Mouse (Mus musculus): ENCODE measurements around the gene Sirt2.

Gene Sirt2

DNA sequence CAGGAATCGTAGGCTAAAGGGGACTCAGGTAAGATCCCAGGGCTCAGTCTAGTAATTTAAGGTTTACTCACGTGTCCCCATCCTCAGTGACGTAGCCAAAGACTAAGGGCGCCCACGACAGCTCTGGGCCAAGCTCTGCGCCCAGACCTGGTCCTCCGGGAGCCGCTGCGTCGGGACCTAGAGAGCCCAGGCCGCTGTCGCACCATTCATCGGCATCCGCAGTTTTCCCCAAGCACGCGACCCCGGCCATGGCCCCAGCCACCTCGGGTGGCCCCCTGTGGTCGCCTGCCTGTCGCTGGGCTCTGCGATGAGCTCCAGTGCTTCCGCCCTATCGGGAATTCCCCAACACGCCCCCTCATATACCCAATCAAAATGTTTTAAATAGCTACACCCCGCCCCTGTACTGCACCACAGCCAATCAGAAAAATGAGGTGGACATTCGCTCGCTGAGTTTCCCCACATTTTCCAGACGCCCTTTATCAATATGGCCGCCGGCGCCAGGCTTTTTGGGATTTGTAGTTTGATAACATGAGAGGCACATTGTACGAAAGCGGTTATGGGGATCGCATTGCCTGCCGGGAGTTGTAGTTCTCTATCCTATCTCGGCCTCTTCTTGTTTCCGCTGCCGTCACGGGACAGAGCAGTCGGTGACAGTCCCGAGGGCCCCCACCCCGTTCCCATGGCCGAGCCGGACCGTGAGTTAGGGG is at the start of gene Sirt2:
TSS of gene Sirt2 (plus strand) at position 563 of the 707 bp plus-strand sequence.
- peak; percentile 96 to 98 for DNase-seq (ENCODE audit: low read depth in 2 of 2, low spot score in 2 of 2)

DNA sequence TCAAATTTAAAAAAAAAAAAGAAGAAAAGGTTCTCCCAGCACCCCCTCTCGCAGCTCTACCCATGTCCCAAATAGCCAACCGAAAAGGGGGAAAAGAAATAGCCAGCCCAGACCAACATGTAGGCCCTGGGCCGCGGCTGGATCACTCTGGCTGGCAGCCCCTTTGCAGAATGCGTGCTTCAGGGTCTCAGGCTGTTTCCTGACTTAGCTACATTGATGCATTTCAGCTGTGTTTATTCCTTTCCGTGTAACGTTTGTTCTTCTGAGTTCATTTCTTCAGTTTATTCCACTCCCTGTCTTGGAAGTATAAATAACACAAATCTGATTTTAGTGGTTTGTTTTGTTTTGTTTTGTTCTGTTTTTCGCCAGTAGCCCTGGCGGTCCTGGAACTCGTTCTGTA is 48.8 kb upstream of the Sirt2 start:
- DNase-seq (ENCODE audit: low read depth in 2 of 2, low spot score in 2 of 2) = no peak

DNA sequence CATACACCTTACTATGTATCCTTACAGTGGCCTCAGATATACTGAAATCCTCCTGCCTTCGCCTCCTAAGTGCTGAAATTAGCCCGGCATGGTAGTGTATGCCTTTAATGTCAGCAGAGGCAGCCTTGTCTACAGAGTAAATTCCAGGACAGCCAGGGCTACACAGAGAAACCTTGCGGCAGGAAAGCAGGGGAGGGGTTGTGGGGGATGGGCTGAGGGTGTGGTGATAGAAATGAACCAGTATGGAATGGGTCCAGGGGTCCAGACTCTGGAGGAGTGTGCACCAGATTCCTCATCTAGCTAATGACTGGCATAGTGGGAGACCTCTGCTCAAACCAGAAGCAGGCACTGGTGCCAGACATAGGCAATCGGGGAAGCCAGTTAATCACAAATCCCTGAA is 47.4 kb upstream of the Sirt2 start:
- DNase-seq (ENCODE audit: low read depth in 2 of 2, low spot score in 2 of 2) = no peak

DNA sequence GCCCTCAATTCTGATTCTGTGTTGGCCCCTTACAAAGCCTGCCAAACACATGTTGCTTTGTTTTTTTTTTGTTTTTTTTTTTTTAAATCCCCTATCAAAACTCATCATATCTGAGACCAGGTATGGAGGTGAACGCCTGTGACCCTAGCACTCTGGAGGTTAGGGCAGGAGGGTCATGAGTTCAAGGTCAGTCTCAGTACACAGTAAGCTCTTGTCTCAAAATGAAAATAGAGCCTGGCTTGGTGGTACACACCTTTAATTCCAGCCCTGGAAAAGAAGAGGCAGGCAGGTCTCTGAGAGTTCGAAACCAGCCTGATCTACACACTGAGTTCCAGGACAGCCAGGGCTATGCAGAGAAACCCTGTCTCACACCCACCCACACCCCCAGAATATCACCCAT is 46.9 kb upstream of the Sirt2 start:
- no peak for DNase-seq (ENCODE audit: low read depth in 2 of 2, low spot score in 2 of 2)

DNA sequence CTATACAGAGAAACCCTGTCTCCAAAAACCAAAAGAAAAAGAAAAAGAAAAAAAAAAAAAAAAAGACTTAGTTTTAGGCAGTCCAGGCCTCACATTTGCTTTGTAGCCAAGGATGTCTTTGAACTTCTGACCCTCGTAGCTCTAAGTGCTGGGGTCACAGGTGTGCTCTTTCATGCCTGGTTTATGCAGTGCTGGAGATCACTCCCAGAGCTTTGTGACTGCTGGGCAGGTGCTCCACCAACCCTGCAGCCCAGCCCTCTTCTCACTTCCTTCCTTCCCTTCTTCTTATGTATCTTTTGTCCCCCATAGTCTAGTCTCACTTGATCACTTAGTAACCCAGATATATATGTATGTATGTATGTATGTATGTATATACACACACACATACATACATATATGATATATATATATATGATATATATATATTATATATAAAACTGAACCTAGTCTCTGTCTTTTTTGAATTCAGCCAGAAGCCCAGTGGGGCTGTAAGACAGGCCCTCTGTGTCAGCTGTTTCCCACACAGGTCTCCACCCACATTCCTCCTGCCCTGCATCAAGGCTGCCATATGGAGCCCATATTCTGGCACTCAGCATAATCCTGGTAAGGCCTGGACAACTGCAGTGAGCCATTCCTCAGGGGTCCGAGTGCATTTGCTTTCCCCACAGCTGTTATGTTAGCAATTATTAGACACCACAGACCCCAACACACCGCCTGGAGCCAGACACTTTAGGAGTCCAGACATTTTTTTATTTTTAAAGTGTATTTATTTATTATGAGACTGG is 45.6 kb upstream of the Sirt2 start:
- DNase-seq (ENCODE audit: low read depth in 2 of 2, low spot score in 2 of 2) = no peak

DNA sequence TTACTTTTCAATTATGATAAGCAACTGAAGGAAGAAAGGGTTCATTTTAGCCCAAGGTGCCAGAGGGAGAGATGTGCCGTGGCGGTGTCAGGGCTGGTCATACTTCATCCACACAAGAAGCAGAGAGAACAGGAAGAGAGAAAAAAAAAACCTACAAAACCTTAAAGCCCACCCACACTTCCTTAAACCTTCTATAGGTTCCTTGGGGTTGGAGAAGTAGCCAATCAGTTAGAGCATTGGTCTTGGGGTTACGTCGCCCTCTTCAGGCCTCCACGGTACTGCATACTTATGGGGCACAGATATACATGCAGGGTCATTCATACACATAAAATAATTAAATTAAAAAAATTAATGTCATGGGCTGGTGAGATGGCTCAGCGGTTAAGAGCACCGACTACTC is 44.5 kb upstream of the Sirt2 start:
- no peak for DNase-seq (ENCODE audit: low read depth in 2 of 2, low spot score in 2 of 2)

DNA sequence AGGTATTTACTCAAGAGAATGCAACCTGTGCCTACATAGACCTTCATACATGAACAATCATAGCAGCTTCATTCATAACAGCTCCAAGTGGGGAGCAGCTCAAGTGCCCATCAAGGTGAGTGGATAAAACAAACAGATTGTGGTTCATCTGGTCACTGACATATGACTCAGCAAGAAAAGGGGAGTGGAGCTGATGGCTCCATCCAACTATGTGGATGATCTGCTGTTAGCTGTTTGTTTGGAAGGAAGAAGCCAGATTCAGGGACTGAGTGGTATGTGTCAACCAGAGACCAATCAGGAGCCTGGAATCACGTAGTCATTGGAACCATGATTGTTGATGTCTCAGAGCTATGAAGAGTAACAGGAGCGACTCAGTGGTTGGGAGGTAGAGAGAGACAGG is 41.9 kb upstream of the Sirt2 start:
- no peak for DNase-seq (ENCODE audit: low read depth in 2 of 2, low spot score in 2 of 2)

DNA sequence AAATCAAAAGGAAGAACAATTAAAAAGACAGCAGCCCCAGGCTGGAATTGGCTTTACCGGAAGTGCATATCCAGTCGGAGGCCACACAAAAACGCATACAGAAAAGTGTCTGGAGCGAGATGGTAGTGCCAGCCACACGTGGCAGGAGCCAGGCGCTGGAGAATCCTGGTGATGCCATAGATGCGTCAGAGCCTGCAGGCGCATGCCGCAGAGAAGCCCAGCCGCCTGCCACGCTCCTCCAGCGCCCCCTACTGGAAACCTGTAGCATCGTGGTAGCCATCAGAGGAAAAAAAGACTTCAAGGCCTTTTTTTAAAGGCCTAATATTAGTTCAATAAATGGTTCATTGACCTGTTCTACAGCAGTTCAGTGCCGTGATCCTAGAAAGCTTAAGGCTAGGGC is 39.9 kb upstream of the Sirt2 start:
- peak; percentile 75 to 79 for DNase-seq (ENCODE audit: low read depth in 2 of 2, low spot score in 2 of 2)

DNA sequence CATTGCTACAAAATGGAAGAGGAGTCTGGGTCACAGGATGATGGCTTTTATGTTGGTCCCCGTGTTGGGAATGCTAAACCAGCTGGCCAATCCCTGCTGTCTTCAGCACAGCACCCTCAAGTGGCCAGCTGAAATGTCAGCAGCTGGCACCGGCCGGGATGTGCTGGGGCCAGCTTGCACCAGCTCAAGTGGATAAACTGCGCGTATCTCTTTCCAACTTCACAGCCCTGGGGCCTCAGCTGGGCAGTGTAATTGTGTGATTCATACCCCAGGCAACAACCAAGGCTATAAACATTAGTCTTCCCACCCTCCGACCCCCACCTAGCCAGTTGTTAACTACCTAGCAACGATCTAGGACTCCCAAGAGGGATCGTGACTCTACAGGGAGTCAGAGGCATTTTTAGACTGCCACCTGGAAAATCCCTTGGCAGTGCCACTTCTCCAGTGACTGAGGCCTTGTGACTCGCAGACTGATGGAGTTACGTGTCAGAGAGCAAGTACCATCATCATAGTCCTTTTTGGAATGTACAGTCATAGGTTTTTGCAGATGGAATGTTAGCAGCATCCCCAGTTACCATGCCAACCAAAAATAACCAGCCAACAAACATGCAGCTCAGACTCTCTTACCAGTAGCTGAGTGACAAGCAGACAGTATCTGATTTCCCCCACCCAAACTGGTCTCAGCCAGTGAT is 38.7 kb upstream of the Sirt2 start:
- no peak for DNase-seq (ENCODE audit: low read depth in 2 of 2, low spot score in 2 of 2)

DNA sequence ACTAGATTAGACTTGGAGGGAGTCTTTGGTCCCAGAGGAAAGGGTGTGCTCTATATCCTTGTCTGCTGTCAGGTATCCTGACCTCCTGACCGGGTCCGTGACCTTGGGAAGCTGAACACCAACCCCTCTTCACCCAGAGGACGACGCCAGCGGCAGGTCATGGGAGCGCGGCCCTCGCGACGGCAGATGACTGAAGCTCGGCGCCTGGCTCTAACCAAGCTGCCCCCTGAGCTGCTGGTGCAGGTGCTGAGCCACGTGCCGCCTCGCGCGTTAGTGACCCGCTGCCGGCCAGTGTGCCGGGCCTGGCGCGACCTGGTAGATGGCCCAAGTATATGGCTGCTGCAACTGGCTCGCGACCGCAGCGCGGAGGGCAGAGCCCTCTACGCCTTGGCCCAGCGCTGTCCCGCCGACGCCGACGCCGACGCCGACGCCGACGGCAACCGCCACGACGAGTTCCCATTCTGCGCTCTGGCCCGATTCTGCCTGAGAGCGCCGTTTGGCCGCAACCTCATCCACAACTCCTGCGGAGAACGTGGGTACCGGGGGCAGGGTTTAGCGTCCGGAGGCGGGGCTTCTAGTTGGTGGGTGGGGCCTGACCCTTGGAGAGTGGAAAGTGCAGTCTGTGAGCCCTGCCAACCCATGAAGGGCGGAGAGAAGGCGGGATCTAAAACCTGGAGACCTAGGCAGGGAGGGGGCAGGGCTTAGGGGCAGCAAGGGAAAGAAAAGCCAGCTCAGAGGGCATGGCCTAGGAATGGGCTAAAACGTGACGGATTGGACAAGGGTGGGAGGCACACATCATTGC is 34.0 kb upstream of the Sirt2 start:
- peak; percentile 25 to 55 for DNase-seq (ENCODE audit: low read depth in 2 of 2, low spot score in 2 of 2)

DNA sequence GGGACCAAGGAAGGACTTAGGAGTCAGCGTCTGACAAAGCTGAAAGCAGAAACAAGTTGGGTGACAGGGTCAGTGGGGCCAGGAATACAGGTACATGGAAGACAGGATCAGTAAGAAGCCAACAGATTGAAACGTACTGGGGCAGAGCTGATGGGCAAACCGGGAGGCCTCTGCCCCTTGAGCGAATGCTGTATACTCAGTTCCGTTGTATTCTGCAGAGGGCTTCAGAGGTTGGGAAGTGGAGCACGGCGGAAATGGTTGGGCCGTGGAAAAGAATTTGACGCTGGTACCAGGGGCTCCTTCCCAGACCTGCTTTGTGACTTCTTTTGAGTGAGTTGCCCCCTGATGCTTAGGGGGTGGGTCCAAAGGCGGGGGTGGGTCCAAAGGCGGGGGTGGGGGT is 33.3 kb upstream of the Sirt2 start:
- no peak for DNase-seq (ENCODE audit: low read depth in 2 of 2, low spot score in 2 of 2)

DNA sequence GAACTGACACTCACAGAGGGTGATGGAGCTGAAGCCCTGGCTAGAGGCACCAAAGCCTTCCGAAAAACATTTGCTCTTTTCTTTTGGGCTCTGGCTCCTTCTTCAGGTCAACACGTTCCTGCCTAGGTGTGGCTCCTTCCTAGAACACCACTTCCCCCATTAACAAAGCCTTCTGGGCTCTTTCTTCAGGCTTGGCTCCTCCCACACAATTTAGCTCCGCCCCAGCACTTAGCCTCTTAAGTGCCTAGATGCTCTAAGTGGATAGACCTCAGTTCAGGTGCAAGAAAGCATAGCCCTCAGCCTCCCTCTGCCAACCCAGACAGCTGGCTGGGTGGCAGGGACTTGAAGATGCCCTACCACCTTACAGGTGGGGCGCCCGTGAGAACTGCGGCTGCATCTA is 30.8 kb upstream of the Sirt2 start:
- DNase-seq (ENCODE audit: low read depth in 2 of 2, low spot score in 2 of 2) = no peak

DNA sequence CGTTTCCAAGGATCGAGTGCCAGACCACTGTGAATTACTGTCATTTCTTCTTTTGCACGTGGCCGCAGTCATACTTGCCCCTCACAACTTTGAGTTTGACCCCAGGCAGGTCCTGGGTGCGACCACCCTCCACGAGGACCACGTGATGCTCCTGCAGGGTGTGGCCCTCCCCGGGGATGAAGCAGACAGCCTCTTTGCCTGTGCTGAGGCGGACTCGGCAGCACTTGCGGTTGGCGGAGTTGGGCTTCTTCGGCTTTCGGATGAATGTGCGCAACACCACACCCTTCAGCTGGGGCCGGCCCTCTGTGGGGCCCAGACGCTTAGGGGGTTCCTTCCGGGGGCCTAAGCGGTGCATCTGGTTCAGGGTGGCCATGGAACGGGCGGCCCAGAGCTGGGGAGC is 26.7 kb upstream of the Sirt2 start:
- no peak for DNase-seq (ENCODE audit: low read depth in 2 of 2, low spot score in 2 of 2)

DNA sequence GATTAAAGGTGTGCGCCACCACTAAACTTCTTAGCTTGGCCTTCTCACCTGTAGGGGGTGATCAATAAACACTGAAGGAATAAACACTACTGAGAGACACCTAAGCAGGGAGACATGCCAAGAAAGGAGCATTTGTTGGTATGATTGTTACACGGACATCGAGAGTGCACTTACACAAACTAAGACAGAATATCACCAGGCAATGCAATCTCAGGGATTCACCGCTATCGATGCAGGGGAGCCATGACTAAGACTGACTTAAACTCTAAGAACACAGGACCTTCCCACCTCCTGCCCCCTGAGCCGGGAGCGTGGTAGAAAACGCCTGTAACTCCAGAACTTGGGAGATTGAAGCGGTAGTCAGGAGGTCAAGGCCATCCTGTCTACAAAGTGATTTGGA is 25.6 kb upstream of the Sirt2 start:
- no peak for DNase-seq (ENCODE audit: low read depth in 2 of 2, low spot score in 2 of 2)

DNA sequence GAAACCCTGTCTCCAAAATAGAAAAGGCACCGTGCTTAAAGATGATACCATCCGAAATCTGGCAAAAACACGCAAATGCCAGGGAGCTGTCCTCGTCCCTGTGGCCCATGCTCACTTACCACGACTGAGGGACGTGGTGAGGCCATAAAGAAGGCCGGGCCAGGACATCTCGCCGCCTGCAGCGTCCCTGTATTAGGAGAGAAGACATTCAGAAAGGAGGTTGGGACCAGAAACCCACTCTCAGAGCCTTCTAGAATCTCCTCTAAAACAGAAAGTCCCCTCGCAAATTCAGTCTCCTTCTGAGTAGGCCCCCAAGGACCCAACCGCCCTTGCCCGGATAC is 25.2 kb upstream of the Sirt2 start:
- DNase-seq (ENCODE audit: low read depth in 2 of 2, low spot score in 2 of 2) = no peak

DNA sequence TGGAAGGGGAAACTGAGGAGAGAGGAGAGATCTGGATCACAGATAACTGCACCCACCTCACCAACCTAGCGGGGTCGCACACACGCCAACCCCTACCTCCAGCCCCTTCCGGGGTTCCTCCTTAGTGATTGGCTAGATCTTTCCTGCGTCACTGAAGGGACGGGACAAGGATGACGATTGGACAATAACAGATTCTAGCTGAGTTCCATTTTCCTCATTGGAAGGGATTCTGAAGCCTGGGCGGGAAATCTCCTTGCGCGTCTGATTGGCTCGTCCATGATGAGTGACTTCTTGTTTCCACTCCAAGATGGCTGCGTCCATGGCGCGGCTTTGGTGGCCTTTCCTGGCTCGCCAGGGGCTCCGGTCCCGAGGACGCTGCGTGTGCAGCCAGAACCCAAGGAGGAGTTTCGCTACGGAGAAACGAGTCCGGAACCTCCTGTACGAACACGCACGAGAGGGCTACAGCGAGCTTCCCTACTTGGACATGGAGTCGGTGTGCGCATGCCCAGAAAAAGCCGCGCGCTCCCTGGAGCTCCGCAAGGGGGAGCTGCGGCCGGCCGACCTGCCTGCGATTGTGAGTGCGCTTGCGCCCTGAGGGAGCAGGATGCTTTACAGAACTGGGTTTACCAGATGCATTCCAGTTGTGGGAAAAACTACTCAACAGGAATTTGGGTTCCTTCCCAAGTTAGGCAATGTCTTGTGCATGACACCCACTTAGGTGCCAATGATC is 24.7 kb upstream of the Sirt2 start, which contains the start of the genes Mrps12 and Sars2:
TSS of gene Mrps12 (minus strand) at position 112 of the 730 bp plus-strand sequence.
TSS of gene Sars2 (plus strand) at position 284 of the 730 bp plus-strand sequence.
- DNase-seq (ENCODE audit: low read depth in 2 of 2, low spot score in 2 of 2) = peak; percentile 90 to 96

DNA sequence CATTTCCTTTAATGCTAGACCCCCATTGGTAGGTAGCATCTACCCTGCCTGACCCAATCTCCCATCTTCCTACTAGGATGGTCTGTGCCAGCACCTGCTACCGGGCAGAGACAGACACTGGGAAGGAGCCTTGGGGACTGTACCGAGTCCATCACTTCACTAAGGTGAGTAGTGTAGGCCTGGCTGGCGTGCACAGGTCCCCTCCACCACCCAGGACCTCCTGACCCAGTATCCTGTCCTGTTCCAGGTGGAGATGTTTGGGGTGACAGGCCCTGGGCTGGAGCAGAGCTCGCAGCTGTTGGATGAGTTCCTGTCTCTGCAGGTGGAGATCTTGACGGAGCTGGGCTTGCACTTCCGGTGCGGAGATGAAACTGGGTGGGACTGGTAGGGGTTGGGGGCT is 16.6 kb upstream of the Sirt2 start:
- no peak for DNase-seq (ENCODE audit: low read depth in 2 of 2, low spot score in 2 of 2)

DNA sequence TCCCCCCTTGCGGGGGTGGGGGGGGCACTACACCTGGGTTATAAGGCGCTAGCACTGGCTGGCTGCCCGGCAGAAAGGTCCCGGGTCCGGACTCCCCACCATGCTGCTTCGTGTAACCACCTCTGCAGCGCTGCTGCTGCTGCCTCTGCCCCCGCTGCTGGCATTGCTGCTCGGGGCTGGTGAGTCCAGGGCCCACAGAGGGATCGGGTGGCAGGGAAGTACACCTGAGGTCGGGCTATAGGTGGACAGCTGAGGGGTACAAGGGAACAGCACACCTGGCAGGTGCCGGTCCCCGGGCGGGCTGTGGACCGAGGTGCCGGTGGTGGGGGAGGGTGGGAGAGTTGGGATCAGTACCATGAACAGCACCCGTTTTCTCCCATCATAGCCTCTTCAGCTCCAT is 10.5 kb upstream of the Sirt2 start, which contains the start of gene Ccer2:
TSS of gene Ccer2 (plus strand) at position 96 of the 400 bp plus-strand sequence.
- DNase-seq (ENCODE audit: low read depth in 2 of 2, low spot score in 2 of 2) = no peak

DNA sequence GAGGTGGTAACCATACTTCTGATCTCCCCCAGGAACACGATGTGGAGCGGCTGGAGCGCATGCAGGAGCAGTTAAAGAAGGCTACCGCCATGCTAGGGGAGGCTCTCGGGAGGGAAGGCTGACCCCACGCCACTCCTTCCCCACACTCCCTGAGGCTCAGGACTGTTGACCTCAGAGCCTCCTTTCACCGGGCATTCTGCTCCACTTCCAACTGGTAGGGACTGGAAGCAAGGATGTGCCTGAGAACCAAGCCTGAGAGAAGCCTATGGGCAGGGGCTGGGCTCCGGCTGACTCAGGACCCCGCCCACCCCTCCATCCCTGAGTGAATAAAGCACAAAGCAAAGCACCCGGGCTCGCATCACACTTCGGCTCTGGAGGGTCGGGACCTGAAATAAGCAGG is 7.9 kb upstream of the Sirt2 start:
- DNase-seq (ENCODE audit: low read depth in 2 of 2, low spot score in 2 of 2) = no peak

DNA sequence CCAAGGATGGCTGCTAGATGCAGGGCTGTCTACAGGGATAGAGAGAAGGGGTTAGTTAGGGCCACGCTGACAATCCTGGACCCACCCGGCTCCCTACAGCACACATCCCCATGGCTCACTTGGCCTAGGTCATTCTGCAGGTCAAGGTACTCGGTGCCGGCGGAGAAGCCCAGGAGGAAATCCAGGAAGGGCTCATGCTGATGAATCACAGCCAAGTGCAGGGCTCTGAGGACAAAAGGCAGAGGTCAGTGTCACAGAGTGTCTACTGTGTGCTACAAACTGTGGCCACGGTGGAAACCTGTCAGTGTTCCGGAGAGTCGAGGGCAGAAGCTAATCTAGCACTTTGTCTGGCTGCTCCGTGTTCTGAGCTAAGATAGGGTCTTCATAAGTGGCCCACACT is 4.6 kb upstream of the Sirt2 start:
- DNase-seq (ENCODE audit: low read depth in 2 of 2, low spot score in 2 of 2) = no peak

DNA sequence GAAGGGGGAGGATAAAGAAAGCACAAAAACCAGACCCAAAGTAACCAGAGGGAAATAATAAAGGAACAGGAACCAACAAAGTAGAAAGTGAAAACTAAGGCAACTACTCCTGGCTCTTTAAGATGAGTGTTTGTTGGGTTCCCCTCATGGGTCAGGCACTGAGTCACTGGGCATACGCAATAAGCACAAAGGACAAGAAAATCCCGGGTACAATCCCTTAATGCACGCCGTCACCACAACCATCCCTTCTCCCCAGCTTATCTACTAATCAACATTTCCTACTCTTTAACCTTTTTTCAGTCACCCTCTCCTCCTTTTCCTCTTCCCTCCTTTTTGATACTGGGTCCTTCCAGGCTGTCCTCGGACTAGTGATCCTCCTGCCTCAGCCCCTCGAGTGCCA is 1.3 kb upstream of the Sirt2 start:
- DNase-seq (ENCODE audit: low read depth in 2 of 2, low spot score in 2 of 2) = no peak
